Mouse (Mus musculus) limb, embryonic 12.5 days (tissue): Measurements from ENCODE around the gene Aanat. TPM values are rescaled to one million over a fixed set of nuclear protein-coding genes. Genes with fewer than 3 reads are reported as not detected.

Source experiments
- polyA plus RNA-seq: library from polyadenylated mRNA; unstranded; fragments of >200 nt; fragmentation: Nextera tagmentation; extraction: Ambion mirVana; gene quantifications from 2 replicates; pipeline ENCODE4 v1.2.1, GENCODE M21; 2016

Aanat gene
- polyA plus RNA-seq, 1 experiment from 2014 or later: not detected

Other genes with a start within 250 kb of the Aanat start
- 25.2 and 26.7 TPM in 2 replicates for gene Rnf157, start 173.4 kb upstream of the Aanat start, polyA plus RNA-seq
- gene Ubald2, start 152.3 kb upstream of the Aanat start, polyA plus RNA-seq: 36.6 and 48.4 TPM in 2 replicates
- 0.35 TPM in 2 replicates for gene Qrich2, start 120.2 kb upstream of the Aanat start, polyA plus RNA-seq
- 186 and 199 TPM in 2 replicates for gene Prpsap1, start 92.2 kb upstream of the Aanat start, polyA plus RNA-seq
- gene Sphk1, start 55.5 kb upstream of the Aanat start, polyA plus RNA-seq: 1.4 and 1.8 TPM in 2 replicates
- 14.8 and 21.7 TPM in 2 replicates for gene Ube2o, start 5.0 kb upstream of the Aanat start, polyA plus RNA-seq
- 4.1 and 5.1 TPM in 2 replicates for gene Rhbdf2, start 40.6 kb downstream of the Aanat start, polyA plus RNA-seq
- gene Prcd, start 67.1 kb downstream of the Aanat start, polyA plus RNA-seq: 0.45 and 0.63 TPM in 2 replicates
- 3.1 and 3.6 TPM in 2 replicates for gene Cygb, start 67.9 kb downstream of the Aanat start, polyA plus RNA-seq
- gene St6galnac1, start 189.1 kb downstream of the Aanat start, polyA plus RNA-seq: not detected in 2 replicates
- gene Mxra7, start 241.6 kb downstream of the Aanat start, polyA plus RNA-seq: 19.6 and 20.8 TPM in 2 replicates